In genomic region chr4:86053487-86054237, GRCm38 (mm10) we compare ENCODE assay signal across 8 mouse cellular contexts.
DNase-seq lines count a peak whose midpoint lies in the region; ATAC-seq and TF ChIP-seq lines count a peak whose summit lies in the region.

No protein-coding gene starts in this region.

- no peaks in the 10 kb centered on the region for H3K27me3 ChIP-seq in embryonic facial prominence, embryonic 11.5 days (ENCODE audit: control insufficient read depth, insufficient read depth, low read length)
- no peaks in the 10 kb centered on the region for H3K27me3 ChIP-seq in kidney, adult 2 months (replicated peaks; ENCODE audit: control insufficient read depth, insufficient read depth, low read length)

- no peaks in the 10 kb centered on the region for H3K36me3 ChIP-seq in embryonic facial prominence, embryonic 11.5 days (replicated peaks; ENCODE audit: control insufficient read depth, insufficient read depth, low read depth, low read length)
- no peaks in the 10 kb centered on the region for H3K36me3 ChIP-seq in kidney, adult 2 months (ENCODE audit: control insufficient read depth, insufficient read depth, low read length)

- H3K9me3 ChIP-seq in embryonic facial prominence, embryonic 11.5 days (replicated peaks; ENCODE audit: control insufficient read depth, low read length), result no peaks in the 10 kb centered on the region

- H3K9ac ChIP-seq in embryonic facial prominence, embryonic 11.5 days (replicated peaks; ENCODE audit: low read length), result peak overlapping the region; percentile 61

- H3K4me2 ChIP-seq in embryonic facial prominence, embryonic 11.5 days (ENCODE audit: low read depth, low read length), result peak overlapping the region; percentile 56

- 1% methylated on average over 20 of the region's 20 CpGs for WGBS in embryonic facial prominence, embryonic 11.5 days
- 1% methylated on average over 20 of the region's 20 CpGs for WGBS in kidney, adult 2 months

- peak overlapping the region; percentile 38 for H3K4me3 ChIP-seq in embryonic facial prominence, embryonic 11.5 days (ENCODE audit: low read depth, low read length)
- H3K4me3 ChIP-seq in kidney, adult 2 months (ENCODE audit: insufficient read depth, low read depth, low read length), result peak overlapping the region; percentile 55

- DNase-seq in adrenal gland, postnatal 14 days, result peak; percentile 66
- peak; percentile 84 for DNase-seq in embryonic facial prominence, embryonic 11.5 days (ENCODE audit: low spot score)
- peak; percentile 24 for DNase-seq in heart, adult 8-10 months (ENCODE audit: low spot score)
- DNase-seq in kidney, adult 2 months, result peak; percentile 60
- peak; percentile 87 for DNase-seq in left cerebral cortex, postnatal 4 days
- peak; percentile 22 to 25 for DNase-seq in right cerebral cortex, postnatal 36 days (ENCODE audit: low spot score in 2 of 2)
- DNase-seq in spleen, adult 12 weeks (ENCODE audit: low spot score), result no peak

- H3K27ac ChIP-seq in embryonic facial prominence, embryonic 11.5 days (replicated peaks; ENCODE audit: low read depth, low read length), result peak overlapping the region; percentile 61
- H3K27ac ChIP-seq in kidney, adult 2 months (ENCODE audit: insufficient read depth, low read depth, low read length), result no peak overlapping the region

- peak; percentile 98 for ATAC-seq in embryonic facial prominence, embryonic 11.5 days (replicated peaks; ENCODE audit: insufficient number of reproducible peaks, low FRiP score, low TSS enrichment, low read depth)
- peak; percentile 82 for ATAC-seq in megakaryocyte-erythroid progenitor cell, adult 5-6 weeks (replicated peaks; ENCODE audit: low FRiP score, low TSS enrichment, poor library complexity, severe bottlenecking)

- no peaks in the 10 kb centered on the region for H3K4me1 ChIP-seq in embryonic facial prominence, embryonic 11.5 days (ENCODE audit: control insufficient read depth, insufficient read depth, low read length)
- no peaks in the 10 kb centered on the region for H3K4me1 ChIP-seq in kidney, adult 2 months (ENCODE audit: control insufficient read depth, insufficient read depth, low read length)

- no peak for TF ChIP-seq CTCF in kidney, adult 2 months (conservative IDR thresholded peaks at IDR 0.05; ENCODE audit: insufficient read depth, insufficient read length, low read depth, low read length)

- TF ChIP-seq POLR2A in kidney, adult 2 months (IDR thresholded peaks at IDR 0.05; ENCODE audit: low read depth, low read length), result no peak

- intact Hi-C loops in left cerebral cortex, postnatal 4 days (cut with DNase I), result no loop called here
